Comparison of ENCODE assay signal across 9 mouse cellular contexts in genomic region chr5:124930055-124930439, GRCm38 (mm10).
DNase-seq lines count a peak whose midpoint lies in the region; ATAC-seq and TF ChIP-seq lines count a peak whose summit lies in the region.
"Had no signal": no experiment of that assay in that cellular context is flagged by ENCODE, and none has a peak within 500 bp of the region (broad histone marks: within the 10 kb centered on the region; RNA-seq: fewer than 3 reads in every experiment).

No protein-coding gene starts in this region.

- peak; percentile 25; the same call in 1 of the 2 replicates for ATAC-seq in granulocyte monocyte progenitor cell, adult 5-6 weeks (replicated peaks; ENCODE audit: poor library complexity, severe bottlenecking)
- peak; percentile 52; the same call in 1 of the 2 replicates for ATAC-seq in lung, embryonic 16.5 days (ENCODE audit: low read depth)
- ATAC-seq in stomach, postnatal 0 days (ENCODE audit: low FRiP score, low TSS enrichment): no peak

- 36% methylated on average over 5 of the region's 5 CpGs for WGBS in lung, embryonic 16.5 days
- WGBS in stomach, postnatal 0 days: 45% methylated on average over 5 of the region's 5 CpGs

- no peaks in the 10 kb centered on the region for H3K27me3 ChIP-seq in lung, embryonic 16.5 days (ENCODE audit: control insufficient read depth, insufficient read depth, low read depth, low read length)
- no peaks in the 10 kb centered on the region for H3K27me3 ChIP-seq in stomach, postnatal 0 days (ENCODE audit: control insufficient read depth, insufficient read depth, low read length)

- peaks cover 4% of the 10 kb centered on the region; the same call in 1 of the 2 replicates for H3K9me3 ChIP-seq in lung, embryonic 16.5 days (ENCODE audit: control insufficient read depth, low read length)
- H3K9me3 ChIP-seq in stomach, postnatal 0 days (ENCODE audit: control insufficient read depth, low read length): no peaks in the 10 kb centered on the region

- no peak overlapping the region for H3K4me3 ChIP-seq in left cerebral cortex, adult 2 months
- no peak overlapping the region for H3K4me3 ChIP-seq in bone marrow macrophage, adult 2 months (ENCODE audit: insufficient read depth, low read length)
- no peak overlapping the region for H3K4me3 ChIP-seq in lung, embryonic 16.5 days (ENCODE audit: low read length)
- no peak overlapping the region for H3K4me3 ChIP-seq in stomach, postnatal 0 days (ENCODE audit: low read depth, low read length)
- H3K4me3 ChIP-seq: megakaryocyte, embryonic 14.5 days had no signal

- peak; percentile 31 to 32 for DNase-seq in left cerebral cortex, adult 2 months (ENCODE audit: extremely low spot score in 1 of 2, low spot score in 2 of 2)
- DNase-seq in left cerebral cortex, adult 9 months (ENCODE audit: low spot score in 2 of 2): no peak
- peak; percentile 46 for DNase-seq in MN1 (ENCODE audit: low spot score)
- DNase-seq in stomach, postnatal 0 days (ENCODE audit: low spot score): peak; percentile 44
- DNase-seq in layer of hippocampus, adult 9-10 months (ENCODE audit: low spot score): no peak

- no peak for TF ChIP-seq POLR2A in bone marrow macrophage, adult 2 months (IDR thresholded peaks at IDR 0.05; ENCODE audit: borderline replicate concordance, low read depth, low read length)

- TF ChIP-seq EP300 in stomach, postnatal 0 days (optimal IDR thresholded peaks at IDR 0.05): no peak

- H3K27ac ChIP-seq in left cerebral cortex, adult 2 months: no peak overlapping the region
- no peak overlapping the region for H3K27ac ChIP-seq in bone marrow macrophage, adult 2 months (ENCODE audit: insufficient read depth, low read depth, low read length)
- H3K27ac ChIP-seq in lung, embryonic 16.5 days (ENCODE audit: low read length): no peak overlapping the region
- H3K27ac ChIP-seq in stomach, postnatal 0 days (replicated peaks): no peak overlapping the region

- peak; percentile 65 for TF ChIP-seq CTCF in left cerebral cortex, adult 2 months (IDR thresholded peaks at IDR 0.05)
- TF ChIP-seq CTCF in bone marrow macrophage, adult 2 months (IDR thresholded peaks at IDR 0.05; ENCODE audit: low read depth, low read length): peak; percentile 22; the same call in 1 of the 2 replicates
- peak; percentile 73 for TF ChIP-seq CTCF in stomach, postnatal 0 days (IDR thresholded peaks at IDR 0.05; ENCODE audit: low read depth)

- intact Hi-C loops in left cerebral cortex, adult 2 months (cut with DNase I): no loop called here

- no peaks in the 10 kb centered on the region for H3K36me3 ChIP-seq in lung, embryonic 16.5 days (ENCODE audit: control insufficient read depth, insufficient read depth, low read length)
- no peaks in the 10 kb centered on the region for H3K36me3 ChIP-seq in stomach, postnatal 0 days (ENCODE audit: control insufficient read depth, insufficient read depth, low read length)

- no peak overlapping the region for H3K4me2 ChIP-seq in lung, embryonic 16.5 days (ENCODE audit: low read depth, low read length)
- no peak overlapping the region for H3K4me2 ChIP-seq in stomach, postnatal 0 days (replicated peaks; ENCODE audit: low read depth)

- H3K9ac ChIP-seq in lung, embryonic 16.5 days (ENCODE audit: low read length): no peak overlapping the region
- no peak overlapping the region for H3K9ac ChIP-seq in stomach, postnatal 0 days (ENCODE audit: low read length)

- peaks cover 4% of the 10 kb centered on the region; the same call in 1 of the 2 replicates for H3K4me1 ChIP-seq in bone marrow macrophage, adult 2 months (ENCODE audit: control insufficient read depth, insufficient read depth, low read length)
- no peaks in the 10 kb centered on the region for H3K4me1 ChIP-seq in lung, embryonic 16.5 days (replicated peaks; ENCODE audit: control insufficient read depth, insufficient read depth, low read length)
- H3K4me1 ChIP-seq in stomach, postnatal 0 days (replicated peaks; ENCODE audit: control insufficient read depth, insufficient read depth): no peaks in the 10 kb centered on the region

Comparison
In these comparisons a context has a peak if more than half of its experiments do, and no peak if none do; other contexts are left out.
1. DNase-seq: peak in left cerebral cortex, adult 2 months (2 of 2), MN1 (single experiment) and stomach, postnatal 0 days (single experiment); none in left cerebral cortex, adult 9 months (0 of 2) and layer of hippocampus, adult 9-10 months (single experiment).
2. CTCF ChIP-seq: peak in every context shown above with its lines; median percentile 73 in stomach, postnatal 0 days; 65 in left cerebral cortex, adult 2 months; 22 in bone marrow macrophage, adult 2 months.